Mouse (Mus musculus) heart, embryonic 16.5 days (tissue): ENCODE measurements around the gene Wasf3. TPM values are rescaled to one million over a fixed set of nuclear protein-coding genes. Genes with fewer than 3 reads are reported as not detected.
"Not testable (repeated sequence)": the region's sequence is repeated elsewhere in the genome, so short reads cannot be mapped to it uniquely, and the experiment has no call there.

ENCODE experiments used
- ATAC-seq: fragments of 200-750 bp; cut with Nextera tagmentation; replicated peaks from 2 replicates; pipeline ENCODE4 v1.8.0; 2017; ENCODE audit warnings: moderate number of reproducible peaks; ENCODE audit not compliant: insufficient read depth, low FRiP score; ENCODE audit errors: extremely low read depth
- H3K27ac ChIP-seq: fragments of 300-500 bp; sonication (generic); 2 replicates; pipeline ENCODE4 v1.5.1; 2014; ENCODE audit warnings: mild to moderate bottlenecking, low read length, control low read depth, moderate library complexity
- H3K27me3 ChIP-seq: fragments of 300-500 bp; sonication (generic); 2 replicates; pipeline ENCODE4 v1.6.1; 2014; ENCODE audit warnings: low read length, mixed read lengths; ENCODE audit not compliant: control insufficient read depth, insufficient read depth
- H3K36me3 ChIP-seq: fragments of 300-500 bp; sonication (generic); 2 replicates; pipeline ENCODE4 v1.6.1; 2014; ENCODE audit not compliant: control insufficient read depth, insufficient read depth
- H3K4me1 ChIP-seq: fragments of 300-500 bp; sonication (generic); 2 replicates; pipeline ENCODE4 v1.6.1; 2014; ENCODE audit warnings: low read length, mixed read lengths; ENCODE audit not compliant: control insufficient read depth, insufficient read depth
- H3K4me2 ChIP-seq: fragments of 300-500 bp; sonication (generic); 2 replicates; pipeline ENCODE4 v1.6.1; 2014; ENCODE audit warnings: low read depth, mild to moderate bottlenecking, control low read depth, low read length
- H3K4me3 ChIP-seq: fragments of 300-500 bp; sonication (generic); 2 replicates; pipeline ENCODE4 v1.5.1; 2014; ENCODE audit warnings: mild to moderate bottlenecking, control low read depth, low read length
- H3K9ac ChIP-seq: fragments of 300-500 bp; sonication (generic); 2 replicates; pipeline ENCODE4 v1.6.1; 2014; ENCODE audit warnings: low read length, control low read depth
- H3K9me3 ChIP-seq: fragments of 300-500 bp; sonication (generic); replicated peaks from 2 replicates; pipeline ENCODE4 v1.6.1; 2016; ENCODE audit warnings: low read length; ENCODE audit not compliant: control insufficient read depth
- WGBS: fragments of 180-500 bp; shearing (Covaris S2); extraction: QIAGEN DNeasy Blood & Tissue Kit; methylation state at CpG from one replicate; pipeline ENCODE4 v1.1.7; 2014; 5-methylcytosine and 5-hydroxymethylcytosine counted together
- polyA plus RNA-seq: library from polyadenylated mRNA; unstranded; fragments of >200 nt; fragmentation: Nextera tagmentation; extraction: Ambion mirVana; gene quantifications from 2 replicates; pipeline ENCODE4 v1.2.1, GENCODE M21; 2015

Wasf3 gene
- polyA plus RNA-seq, 1 experiment from 2014 or later: 0.33 TPM

DNA sequence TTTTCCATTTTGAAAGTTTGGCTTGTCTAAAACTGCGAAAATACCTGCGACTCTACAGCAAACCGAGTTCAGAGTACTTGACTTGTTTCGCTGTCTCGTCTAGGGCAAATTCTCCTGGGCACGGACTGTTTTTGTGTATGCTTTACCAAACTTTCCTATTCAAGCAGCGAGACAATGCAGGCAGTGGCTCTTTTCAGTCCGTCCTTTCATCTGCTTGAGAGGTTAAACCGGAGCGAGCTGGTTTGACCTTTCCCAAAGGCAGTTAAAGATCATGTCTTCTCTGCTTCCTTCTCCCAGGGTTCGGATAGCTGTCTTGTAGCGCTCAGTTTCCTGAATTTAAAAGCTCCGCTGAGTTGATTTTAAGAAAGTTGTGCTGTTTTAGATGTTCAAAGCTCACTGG, 1.2 kb downstream of the Wasf3 start:
- Histone ChIP-seq H3K36me3 (no peaks in the 10 kb centered on the region), H3K4me2 (no peak overlapping the region), H3K27me3 (peaks cover 21% of the 10 kb centered on the region), H3K9me3 (peaks cover 10% of the 10 kb centered on the region; the same call in 1 of the 2 replicates), H3K4me1 (0 out of 2 replicates have a peak, but pooled peaks cover 2% of the 10 kb centered on the region), H3K27ac (no peak overlapping the region), H3K9ac (no peak overlapping the region), H3K4me3 (no peak overlapping the region)
- no peak for ATAC-seq
- 30% methylated on average over 13 of the region's 13 CpGs for WGBS

DNA sequence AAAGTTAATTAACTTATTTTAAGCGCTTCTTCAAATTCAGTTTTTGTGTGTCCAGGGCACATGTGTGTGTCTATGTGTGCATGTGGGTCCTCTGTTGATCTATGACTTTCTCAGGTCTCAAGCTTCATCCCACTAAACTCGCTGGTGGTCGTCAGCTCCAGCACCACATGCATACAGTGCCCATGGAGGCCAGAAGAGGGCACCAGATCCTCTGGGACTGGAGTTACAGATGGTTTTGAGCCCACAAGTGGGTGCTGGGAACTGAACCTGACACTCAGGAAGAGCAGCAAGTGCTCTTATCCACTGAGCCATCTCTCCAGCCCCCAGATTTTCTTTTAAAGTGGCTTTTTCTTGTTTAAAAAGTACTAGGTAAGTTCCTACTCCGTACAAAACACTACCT, 2.1 kb downstream of the Wasf3 start:
- peaks cover 21% of the 10 kb centered on the region for H3K27me3 ChIP-seq
- H3K4me3 ChIP-seq: no peak overlapping the region
- H3K9ac ChIP-seq: no peak overlapping the region
- no peak overlapping the region for H3K4me2 ChIP-seq
- H3K36me3 ChIP-seq: no peaks in the 10 kb centered on the region
- peaks cover 10% of the 10 kb centered on the region; the same call in 1 of the 2 replicates for H3K9me3 ChIP-seq
- no peak for ATAC-seq
- H3K27ac ChIP-seq: no peak overlapping the region
- 83% methylated on average over 4 of the region's 4 CpGs for WGBS
- 0 out of 2 replicates have a peak, but pooled peaks cover 2% of the 10 kb centered on the region for H3K4me1 ChIP-seq

DNA sequence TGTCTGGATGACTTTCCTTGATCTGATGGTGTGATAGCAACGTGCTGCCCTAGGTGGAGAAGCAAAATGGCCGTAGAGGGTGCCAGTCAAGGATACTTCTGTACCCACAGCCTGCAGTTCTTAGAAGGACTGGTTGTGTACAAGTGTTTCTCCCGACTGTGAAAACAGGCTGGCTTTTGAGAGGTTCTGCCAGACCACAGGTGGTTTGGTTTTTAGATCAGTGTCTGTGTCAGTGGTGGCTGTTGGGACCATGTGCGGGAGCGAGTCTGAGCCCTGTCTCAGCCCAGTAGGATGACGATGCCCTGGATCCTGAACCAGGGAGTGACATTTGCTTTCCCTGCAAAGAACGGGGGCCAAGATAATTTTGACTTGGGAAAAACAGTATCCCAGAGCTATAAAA, 9.8 kb downstream of the Wasf3 start:
- no peak overlapping the region for H3K4me2 ChIP-seq
- WGBS: 82% methylated on average over 7 of the region's 7 CpGs
- H3K4me3 ChIP-seq: no peak overlapping the region
- no peak overlapping the region for H3K9ac ChIP-seq
- no peaks in the 10 kb centered on the region for H3K4me1 ChIP-seq
- H3K27me3 ChIP-seq: no peaks in the 10 kb centered on the region
- peaks cover 8% of the 10 kb centered on the region for H3K9me3 ChIP-seq
- no peak overlapping the region for H3K27ac ChIP-seq
- no peak for ATAC-seq
- H3K36me3 ChIP-seq: no peaks in the 10 kb centered on the region

DNA sequence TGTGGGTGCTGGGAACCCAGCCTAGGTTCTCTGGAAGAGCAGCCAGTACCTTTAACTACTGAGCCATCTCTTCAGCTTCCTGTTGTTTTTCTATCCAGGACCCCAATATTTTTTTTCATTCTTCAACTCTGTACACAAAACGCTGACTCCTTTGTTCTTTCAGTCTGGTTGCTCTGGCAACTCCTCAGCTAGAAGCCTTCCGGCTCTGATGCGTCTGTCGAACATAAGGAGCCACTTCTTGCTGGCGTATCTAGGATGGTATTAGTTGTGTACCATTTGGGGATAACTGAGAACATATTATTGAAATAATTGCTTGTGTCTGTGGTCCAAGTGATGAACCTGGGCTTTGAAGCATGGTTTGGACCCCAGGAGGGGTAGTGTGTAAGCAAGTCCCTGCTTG, 12.5 kb downstream of the Wasf3 start:
- ATAC-seq: no peak
- Histone ChIP-seq H3K36me3 (no peaks in the 10 kb centered on the region), H3K9me3 (peaks cover 8% of the 10 kb centered on the region), H3K4me1 (no peaks in the 10 kb centered on the region), H3K4me3 (no peak overlapping the region), H3K27ac (no peak overlapping the region), H3K9ac (no peak overlapping the region), H3K4me2 (no peak overlapping the region), H3K27me3 (no peaks in the 10 kb centered on the region)
- 79% methylated on average over 5 of the region's 5 CpGs for WGBS

DNA sequence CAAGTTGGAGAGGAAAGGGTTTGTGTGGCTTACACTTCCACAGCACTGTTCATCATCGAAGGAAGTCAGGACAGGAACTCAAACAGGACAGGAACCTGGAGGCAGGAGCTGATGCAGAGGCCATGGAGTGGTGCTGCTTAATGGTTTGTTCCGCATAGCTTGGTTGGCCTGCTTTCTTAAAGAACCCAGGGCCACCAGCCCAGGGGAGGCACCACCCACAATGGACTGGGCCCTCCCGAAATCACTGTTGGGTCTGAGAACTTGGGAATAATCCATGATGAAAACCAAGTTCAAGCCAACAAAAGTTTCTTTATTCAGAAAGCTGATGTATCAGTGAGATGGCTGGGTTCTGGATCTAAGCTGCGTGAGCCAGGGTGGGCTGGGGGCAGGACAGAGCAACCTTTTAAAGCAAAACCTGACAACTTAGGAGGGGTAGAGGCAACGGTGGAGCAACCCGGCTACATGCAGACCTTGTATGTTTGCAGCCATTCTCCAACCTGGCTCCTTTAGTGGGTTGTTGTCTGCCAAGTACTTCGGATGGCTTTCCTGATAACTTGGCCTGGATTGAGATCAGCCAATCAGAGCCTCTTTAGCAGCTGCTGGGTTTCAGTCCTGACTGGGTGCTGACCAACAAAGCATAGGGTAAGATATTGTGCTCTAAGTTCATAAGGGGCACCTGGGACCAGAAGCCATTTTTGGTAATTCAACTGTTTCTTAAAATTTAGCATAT, 13.8 kb downstream of the Wasf3 start:
- Histone ChIP-seq H3K27me3 (no peaks in the 10 kb centered on the region), H3K9me3 (peaks cover 8% of the 10 kb centered on the region), H3K9ac (no peak overlapping the region), H3K4me1 (no peaks in the 10 kb centered on the region), H3K36me3 (no peaks in the 10 kb centered on the region), H3K4me2 (no peak overlapping the region), H3K4me3 (no peak overlapping the region), H3K27ac (no peak overlapping the region)
- 85% methylated on average over 7 of the region's 7 CpGs for WGBS
- no peak for ATAC-seq

DNA sequence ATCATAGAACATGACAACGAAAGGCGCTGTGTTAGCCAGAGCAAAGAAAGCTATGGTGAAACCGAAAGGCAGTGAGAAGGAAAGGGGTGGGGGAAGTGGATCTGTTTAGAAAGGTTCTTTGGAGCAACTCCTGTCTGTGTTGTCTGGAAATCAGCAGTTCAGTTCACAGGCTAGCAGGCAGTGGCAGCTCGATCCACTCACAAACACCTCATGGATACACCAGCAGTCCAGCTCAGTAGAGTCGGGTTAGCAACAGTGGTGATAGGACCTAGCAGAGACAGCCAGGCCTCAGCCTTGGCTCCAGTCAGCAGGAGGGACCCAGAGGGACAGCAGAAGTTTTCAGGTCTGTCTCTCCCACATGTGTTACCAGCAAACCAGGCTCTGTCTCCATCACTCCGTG, 16.2 kb downstream of the Wasf3 start:
- not testable (repeated sequence) for H3K27ac ChIP-seq, H3K27me3 ChIP-seq, H3K4me1 ChIP-seq, H3K9me3 ChIP-seq, H3K4me3 ChIP-seq, H3K9ac ChIP-seq, ATAC-seq, H3K36me3 ChIP-seq, H3K4me2 ChIP-seq
- WGBS: 79% methylated on average over 6 of the region's 6 CpGs

DNA sequence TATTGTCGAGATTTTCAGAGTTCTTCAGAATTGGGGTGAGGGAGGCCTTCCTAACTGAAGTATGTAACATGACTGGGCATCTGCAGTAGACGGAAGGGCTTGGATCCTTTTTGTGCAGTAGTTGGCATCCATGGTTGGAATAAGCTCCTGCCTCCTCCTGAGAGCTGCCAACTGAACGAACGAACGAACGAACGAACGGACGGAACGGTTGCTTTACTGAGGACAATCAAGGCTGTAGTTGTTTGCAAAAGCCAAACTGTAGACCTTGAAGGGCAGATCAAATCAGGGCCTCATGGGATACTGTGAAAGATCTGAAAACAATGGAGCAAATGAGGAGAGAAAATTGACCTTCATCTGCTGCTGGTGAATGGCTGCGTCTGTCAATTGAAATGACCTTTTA, 17.5 kb downstream of the Wasf3 start:
- no peak for ATAC-seq
- Histone ChIP-seq H3K4me1 (no peaks in the 10 kb centered on the region), H3K27ac (no peak overlapping the region), H3K9ac (no peak overlapping the region), H3K4me2 (no peak overlapping the region), H3K4me3 (no peak overlapping the region), H3K36me3 (no peaks in the 10 kb centered on the region), H3K9me3 (no peaks in the 10 kb centered on the region), H3K27me3 (no peaks in the 10 kb centered on the region)
- 86% methylated on average over 11 of the region's 11 CpGs for WGBS

DNA sequence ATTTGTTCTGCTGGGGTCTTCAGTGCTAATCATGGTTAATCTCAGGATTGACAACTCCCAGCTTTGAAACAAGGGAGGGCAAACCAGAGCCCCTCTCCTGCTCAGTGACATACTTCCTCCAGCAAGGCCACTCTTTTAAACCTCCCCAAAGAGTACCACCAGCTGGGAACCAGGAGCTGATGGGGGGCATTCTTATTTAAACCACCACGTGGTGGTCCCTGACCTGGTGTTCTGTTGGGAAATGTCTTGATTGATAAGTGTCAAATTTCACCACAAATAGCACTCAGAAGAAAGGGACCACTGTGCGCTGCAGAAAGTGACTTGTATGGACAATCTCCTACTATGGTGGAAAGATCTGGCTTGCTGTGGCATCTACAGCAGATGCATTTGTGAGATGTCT, 19.1 kb downstream of the Wasf3 start:
- Histone ChIP-seq H3K36me3 (no peaks in the 10 kb centered on the region), H3K27ac (no peak overlapping the region), H3K4me1 (no peaks in the 10 kb centered on the region), H3K27me3 (no peaks in the 10 kb centered on the region), H3K4me3 (no peak overlapping the region), H3K9me3 (no peaks in the 10 kb centered on the region), H3K4me2 (no peak overlapping the region), H3K9ac (no peak overlapping the region)
- 49% methylated on average over 2 of the region's 2 CpGs for WGBS
- no peak for ATAC-seq

DNA sequence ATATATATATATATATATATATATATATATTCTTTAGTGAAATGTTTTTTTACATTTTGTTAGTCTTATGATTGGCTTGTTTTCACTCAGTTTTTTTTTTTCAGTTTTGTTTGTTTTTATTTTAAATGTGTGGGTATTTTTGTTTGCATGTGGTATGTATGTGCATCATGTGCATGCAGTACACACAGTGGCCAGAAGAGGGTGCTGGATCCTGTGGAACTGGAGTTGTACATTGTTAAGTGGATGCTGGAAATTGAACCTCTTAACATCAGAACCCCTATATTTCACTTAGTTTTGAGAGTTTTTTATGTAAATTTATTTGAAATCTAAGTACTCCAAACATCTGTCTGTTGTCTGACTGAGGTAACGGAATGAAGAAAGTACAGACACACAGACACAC, 21.3 kb downstream of the Wasf3 start:
- Histone ChIP-seq H3K4me2 (no peak overlapping the region), H3K9me3 (no peaks in the 10 kb centered on the region), H3K4me3 (no peak overlapping the region), H3K27me3 (no peaks in the 10 kb centered on the region; the same call in 1 of the 2 replicates), H3K4me1 (no peaks in the 10 kb centered on the region), H3K36me3 (no peaks in the 10 kb centered on the region), H3K27ac (no peak overlapping the region), H3K9ac (no peak overlapping the region)
- 93% methylated on average over 1 of the region's 1 CpGs for WGBS
- ATAC-seq: no peak
